Mouse (Mus musculus): ENCODE results near the gene Derl3. TPM values are rescaled to one million over a fixed set of nuclear protein-coding genes. Genes with fewer than 3 reads are reported as not detected.

Derl3 gene
- total and polyA plus RNA-seq, 3 experiments = 13.1 to 36.6 (median 36.2) TPM

DNA sequence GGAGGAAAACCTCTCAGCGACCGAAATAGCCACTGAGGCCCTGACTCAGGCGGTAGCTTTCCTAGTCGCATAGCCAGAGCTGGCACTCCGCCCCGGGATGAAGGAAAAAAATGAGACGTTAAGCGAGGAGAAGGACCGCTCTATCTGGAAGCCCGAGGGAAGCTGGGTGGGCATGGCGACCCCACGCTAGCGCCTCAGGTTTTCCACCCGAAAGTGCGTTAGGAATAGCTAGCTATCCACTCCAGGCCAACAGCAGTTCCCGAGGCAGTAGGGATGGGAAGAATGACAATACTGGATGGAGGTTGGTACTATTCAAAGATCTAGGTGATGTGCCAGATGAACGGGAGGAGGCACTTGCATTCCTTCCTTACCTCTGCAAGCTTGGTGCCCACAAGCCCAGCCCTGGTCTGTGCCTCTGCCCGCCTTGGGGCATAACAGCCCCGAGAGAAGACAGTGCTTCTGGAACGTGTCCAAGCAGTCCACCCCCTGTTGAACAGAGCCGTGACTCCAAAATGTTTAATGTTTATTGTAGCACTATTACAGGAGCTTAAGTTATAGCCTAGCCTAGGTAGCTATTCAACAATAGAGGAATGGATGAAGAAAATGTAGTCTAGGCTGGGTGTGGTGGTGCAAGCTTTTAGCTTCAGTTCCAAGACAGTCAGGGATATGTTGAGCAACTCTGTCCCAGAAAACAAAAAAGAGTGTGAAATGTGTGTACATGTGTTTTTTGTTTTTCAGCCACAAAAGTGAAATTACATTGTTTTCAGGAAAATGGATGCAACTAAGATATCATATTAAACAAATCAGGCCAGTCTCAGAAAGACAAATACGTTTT lies 28.7 kb downstream of the Derl3 start:
- 0 out of 2 replicates have a peak, but pooled peaks have one; percentile 1 for TF ChIP-seq MXI1 (IDR thresholded peaks at IDR 0.05; ENCODE audit: low read depth, low read length)
- no peak for TF ChIP-seq ELF1 (IDR thresholded peaks at IDR 0.05; ENCODE audit: low read depth, low read length)
- no peak for TF ChIP-seq ZNF384 (IDR thresholded peaks at IDR 0.05; ENCODE audit: low read depth, low read length)
- TF ChIP-seq NRF1 (IDR thresholded peaks at IDR 0.05; ENCODE audit: low read depth, low read length) = no peak
- no peak for TF ChIP-seq ETS1 (conservative IDR thresholded peaks at IDR 0.05; ENCODE audit: low read depth, low read length)
- 0 out of 2 replicates have a peak, but pooled peaks have one; percentile 9 for TF ChIP-seq MAX (IDR thresholded peaks at IDR 0.05; ENCODE audit: low read length)
- Histone ChIP-seq H3K9me3 (replicated peaks; ENCODE audit: low read length) (no peaks in the 10 kb centered on the region), H3K4me2 (ENCODE audit: insufficient read depth, low read depth, poor library complexity, severe bottlenecking) (peak overlapping the region; percentile 64), H3K4me1 (ENCODE audit: control insufficient read depth in 1 of 2, insufficient read depth in 2 of 2) (peaks cover 3 to 40% of the 10 kb centered on the region in 2 experiments; a peak in 3 of 4 replicates), H3K9ac (ENCODE audit: insufficient read depth, low read depth) (peak overlapping the region; percentile 97), H3K36me3 (replicated peaks in 1 of 2; ENCODE audit: control insufficient read depth in 1 of 2, insufficient read depth in 1 of 2, low read length in 1 of 2) (peaks cover 0 to 34% of the 10 kb centered on the region in 2 experiments), H3K27ac (ENCODE audit: insufficient read depth, low read depth) (no peak overlapping the region), H3K27me3 (replicated peaks) (no peaks in the 10 kb centered on the region), H3K79me2 (replicated peaks; ENCODE audit: control insufficient read depth, extremely low read depth, insufficient read depth, poor library complexity, severe bottlenecking) (peaks cover 34% of the 10 kb centered on the region), H3K4me3 (replicated peaks in 1 of 3; ENCODE audit: low read depth in 2 of 3, low read length in 2 of 3, poor library complexity in 1 of 3) (peak overlapping the region; percentile 65 to 92 (median 82))
- no peak for DNase-seq (ENCODE audit: extremely low read depth)
- in situ Hi-C loops (cut with MboI; ENCODE audit: low pct_ligation_motif_present, low pct_unique_long_range_greater_than_20kb, low sequenced_read_pairs) (no loop called here), dilution Hi-C loops (cut with MboI; ENCODE audit: extremely low pct_ligation_motif_present, extremely low pct_unique_long_range_greater_than_20kb, low sequenced_read_pairs) (no loop called here)

DNA sequence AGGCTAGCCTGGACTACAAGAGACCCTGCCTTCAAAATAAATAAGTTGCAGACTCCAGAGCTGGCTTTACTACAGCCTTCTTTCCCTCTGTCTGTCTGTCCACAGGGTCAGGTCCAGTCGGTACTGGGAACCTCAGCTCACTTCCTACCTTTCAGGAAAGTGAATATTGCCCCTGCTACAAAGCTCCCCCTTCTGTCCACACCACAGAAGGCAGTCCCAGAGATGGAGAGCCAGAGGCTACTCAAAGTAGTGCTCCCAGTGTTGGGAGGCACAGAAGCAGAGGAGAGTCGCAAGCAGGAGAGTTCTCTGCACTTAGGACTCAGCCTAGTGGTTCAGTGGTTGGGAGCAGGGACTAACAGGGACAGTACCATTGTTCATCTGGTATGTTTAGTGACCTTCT lies 31.1 kb downstream of the Derl3 start:
- Histone ChIP-seq H3K4me1 (ENCODE audit: control insufficient read depth in 1 of 2, insufficient read depth in 2 of 2) (peaks cover 0 to 27% of the 10 kb centered on the region in 2 experiments; a peak in 2 of 4 replicates), H3K4me3 (replicated peaks in 1 of 3; ENCODE audit: low read depth in 2 of 3, low read length in 2 of 3, poor library complexity in 1 of 3) (no peak overlapping the region), H3K9me3 (replicated peaks; ENCODE audit: low read length) (no peaks in the 10 kb centered on the region), H3K36me3 (replicated peaks in 1 of 2; ENCODE audit: control insufficient read depth in 1 of 2, insufficient read depth in 1 of 2, low read length in 1 of 2) (peaks cover 0 to 12% of the 10 kb centered on the region in 2 experiments), H3K9ac (ENCODE audit: insufficient read depth, low read depth) (no peak overlapping the region), H3K27ac (ENCODE audit: insufficient read depth, low read depth) (no peak overlapping the region), H3K4me2 (ENCODE audit: insufficient read depth, low read depth, poor library complexity, severe bottlenecking) (no peak overlapping the region), H3K79me2 (replicated peaks; ENCODE audit: control insufficient read depth, extremely low read depth, insufficient read depth, poor library complexity, severe bottlenecking) (peaks cover 16% of the 10 kb centered on the region), H3K27me3 (replicated peaks) (peaks cover 6% of the 10 kb centered on the region)
- in situ Hi-C loops (cut with MboI; ENCODE audit: low pct_ligation_motif_present, low pct_unique_long_range_greater_than_20kb, low sequenced_read_pairs) (no loop called here), dilution Hi-C loops (cut with MboI; ENCODE audit: extremely low pct_ligation_motif_present, extremely low pct_unique_long_range_greater_than_20kb, low sequenced_read_pairs) (no loop called here)
- DNase-seq (ENCODE audit: extremely low read depth) = no peak
- TF ChIP-seq SMC3 (IDR thresholded peaks at IDR 0.05; ENCODE audit: low read depth, low read length) = peak; percentile 44
- no peak for TF ChIP-seq ZKSCAN1 (IDR thresholded peaks at IDR 0.05; ENCODE audit: borderline replicate concordance, low read depth, low read length)
- no peak for TF ChIP-seq POLR2AphosphoS2 (IDR thresholded peaks at IDR 0.05; ENCODE audit: low read depth, low read length)
- TF ChIP-seq MYC (IDR thresholded peaks at IDR 0.05; ENCODE audit: low read depth, low read length) = no peak
- no peak for TF ChIP-seq EP300 (IDR thresholded peaks at IDR 0.05; ENCODE audit: low read length)
- TF ChIP-seq CTCF (conservative IDR thresholded peaks at IDR 0.05 in 1 of 2, IDR thresholded peaks at IDR 0.05 in 1 of 2; ENCODE audit: low read depth in 2 of 2, low read length in 2 of 2) = peak; percentile 37 to 64; a peak in 3 of 4 replicates
- TF ChIP-seq RAD21 (IDR thresholded peaks at IDR 0.05; ENCODE audit: low read depth, low read length) = peak; percentile 34

Measured in CH12.LX (cell line).